Mouse (Mus musculus) liver, adult 2 months (tissue): ENCODE results near the gene Gm19426.

Experiments used
- CTCF ChIP-seq: fragments of 200-500 bp; IDR thresholded peaks from 2 replicates; pipeline ENCODE4 v1.5.1; 2011; ENCODE audit warnings: low read depth, low read length, control low read depth
- POLR2A ChIP-seq: fragments of 200-500 bp; IDR thresholded peaks from 2 replicates; pipeline ENCODE4 v1.6.1; 2011; ENCODE audit warnings: low read length, control low read depth; ENCODE audit not compliant: insufficient read depth; ENCODE audit errors: extremely low read depth

- no peak for TF ChIP-seq CTCF
- no peak for TF ChIP-seq POLR2A
Measured at GRCm38 (mm10) chr2:84750115-84750514, 6.7 kb upstream of the Gm19426 start.
